Mouse (Mus musculus) NIH3T3 (cell line): ENCODE data around the gene Gm49384.

ENCODE experiments used
- DNase-seq: peaks from one replicate; pipeline ENCODE4 v3.0.0-alpha.2; 2012; ENCODE audit warnings: low read depth

The Gm49384 gene

GRCm38 (mm10) chr12:69207396-69207795 lies 3.3 kb upstream of the Gm49384 start:
- no peak for DNase-seq

- no peak for DNase-seq
Measured at GRCm38 (mm10) chr12:69198985-69199384, 5.1 kb downstream of the Gm49384 start.

GRCm38 (mm10) chr12:69198164-69198535 lies 5.9 kb downstream of the Gm49384 start, which contains the start of gene Dnaaf2:
Dnaaf2 (minus strand) TSS chr12:69198429.
- DNase-seq: peak; percentile 84

- DNase-seq: peak; percentile 69
Measured at GRCm38 (mm10) chr12:69197378-69198163, 6.5 kb downstream of the Gm49384 start.

- peak; percentile 84 for DNase-seq
Measured at GRCm38 (mm10) chr12:69196444-69197377, 7.4 kb downstream of the Gm49384 start, which contains the start of gene Gm49383. Gm49383 (minus strand) TSS chr12:69197104.

GRCm38 (mm10) chr12:69192637-69193036 lies 11.4 kb downstream of the Gm49384 start:
- no peak for DNase-seq

- DNase-seq: no peak
Measured at GRCm38 (mm10) chr12:69191396-69191795, 12.7 kb downstream of the Gm49384 start.

GRCm38 (mm10) chr12:69190522-69190921 lies 13.5 kb downstream of the Gm49384 start:
- DNase-seq: peak; percentile 46

- DNase-seq: no peak
Measured at GRCm38 (mm10) chr12:69190074-69190473, 14.0 kb downstream of the Gm49384 start.

- DNase-seq: no peak
Measured at GRCm38 (mm10) chr12:69186811-69187471, 17.1 kb downstream of the Gm49384 start.

GRCm38 (mm10) chr12:69185371-69185770 lies 18.7 kb downstream of the Gm49384 start:
- no peak for DNase-seq

- peak; percentile 60 for DNase-seq
Measured at GRCm38 (mm10) chr12:69184342-69185295, 19.4 kb downstream of the Gm49384 start.

GRCm38 (mm10) chr12:69183583-69184308 lies 20.3 kb downstream of the Gm49384 start, which contains the start of the genes Rpl36al and Mgat2:
Rpl36al (minus strand) TSS chr12:69184083.
Mgat2 (plus strand) TSS chr12:69184157.
- DNase-seq: peak; percentile 100

GRCm38 (mm10) chr12:69181800-69182199 lies 22.3 kb downstream of the Gm49384 start:
- no peak for DNase-seq

GRCm38 (mm10) chr12:69179371-69179770 lies 24.7 kb downstream of the Gm49384 start:
- no peak for DNase-seq

- no peak for DNase-seq
Measured at GRCm38 (mm10) chr12:69177526-69177925, 26.5 kb downstream of the Gm49384 start.

GRCm38 (mm10) chr12:69175975-69176374 lies 28.1 kb downstream of the Gm49384 start:
- no peak for DNase-seq

GRCm38 (mm10) chr12:69171307-69171706 lies 32.8 kb downstream of the Gm49384 start:
- no peak for DNase-seq

GRCm38 (mm10) chr12:69168461-69169106 lies 35.5 kb downstream of the Gm49384 start, which contains the start of gene Lrr1:
Lrr1 (plus strand) TSS chr12:69168814.
- DNase-seq: peak; percentile 89
